Mouse (Mus musculus): ENCODE results near the gene Gnptg. TPM values are rescaled to one million over a fixed set of nuclear protein-coding genes. Genes with fewer than 3 reads are reported as not detected.
A peak's percentile ranks its signal among the peaks of the same experiment; 100 is the strongest.

Gene Gnptg
- polyA plus RNA-seq (2014; fragmentation: Nextera tagmentation; extraction: Ambion mirVana): 51.3 and 56.3 TPM in 2 replicates

- DNase-seq (ENCODE audit: low spot score): peak; percentile 92
- no peaks in the 10 kb centered on the region for H3K9me3 ChIP-seq (ENCODE audit: control insufficient read depth, low read length)
- peak within 1 kb of the TSS; percentile 75 for H3K4me2 ChIP-seq (ENCODE audit: low read depth, low read length, severe bottlenecking)
- H3K27me3 ChIP-seq (ENCODE audit: control insufficient read depth, insufficient read depth, low read length): no peaks in the 10 kb centered on the region
- H3K4me3 ChIP-seq (ENCODE audit: low read depth, low read length): peak within 1 kb of the TSS; percentile 98
- under 1% methylated on average over 77 of the region's 80 CpGs for WGBS
- H3K36me3 ChIP-seq (ENCODE audit: control insufficient read depth, insufficient read depth, low read length): peaks cover 8% of the 10 kb centered on the region; the same call in 1 of the 2 replicates
- H3K27ac ChIP-seq (ENCODE audit: low read depth, low read length): peak within 1 kb of the TSS; percentile 54; the same call in 1 of the 2 replicates
- peak; percentile 84 for ATAC-seq (replicated peaks; ENCODE audit: low FRiP score)
- peak within 1 kb of the TSS; percentile 89 for H3K9ac ChIP-seq (ENCODE audit: low read length)
- H3K4me1 ChIP-seq (replicated peaks; ENCODE audit: control insufficient read depth, insufficient read depth, low read length): peaks cover 12% of the 10 kb centered on the region; the same call in 1 of the 2 replicates
Observed at GRCm38 (mm10) chr17:25239695-25240636, at the start of gene Gnptg, which contains the start of gene Tsr3. Gene Gnptg (minus strand): TSS chr17:25240124. Gene Tsr3 (plus strand): TSS chr17:25240170.

GRCm38 (mm10) chr17:25288842-25289241 lies 48.9 kb upstream of the Gnptg start:
- DNase-seq (ENCODE audit: low spot score): peak; percentile 69
- WGBS: 20% methylated on average over 4 of the region's 4 CpGs
- H3K9ac ChIP-seq (ENCODE audit: low read length): no peak overlapping the region
- no peaks in the 10 kb centered on the region for H3K4me1 ChIP-seq (replicated peaks; ENCODE audit: control insufficient read depth, insufficient read depth, low read length)
- no peak overlapping the region for H3K4me2 ChIP-seq (ENCODE audit: low read depth, low read length, severe bottlenecking)
- H3K4me3 ChIP-seq (ENCODE audit: low read depth, low read length): no peak overlapping the region
- no peaks in the 10 kb centered on the region for H3K36me3 ChIP-seq (ENCODE audit: control insufficient read depth, insufficient read depth, low read length)
- no peaks in the 10 kb centered on the region for H3K27me3 ChIP-seq (ENCODE audit: control insufficient read depth, insufficient read depth, low read length)
- ATAC-seq (replicated peaks; ENCODE audit: low FRiP score): no peak
- H3K9me3 ChIP-seq (ENCODE audit: control insufficient read depth, low read length): no peaks in the 10 kb centered on the region
- no peak overlapping the region for H3K27ac ChIP-seq (ENCODE audit: low read depth, low read length)

- H3K27ac ChIP-seq (ENCODE audit: low read depth, low read length): no peak overlapping the region
- no peaks in the 10 kb centered on the region for H3K9me3 ChIP-seq (ENCODE audit: control insufficient read depth, low read length)
- no peaks in the 10 kb centered on the region for H3K27me3 ChIP-seq (ENCODE audit: control insufficient read depth, insufficient read depth, low read length)
- 27% methylated on average over 3 of the region's 3 CpGs for WGBS
- H3K9ac ChIP-seq (ENCODE audit: low read length): no peak overlapping the region
- no peak overlapping the region for H3K4me2 ChIP-seq (ENCODE audit: low read depth, low read length, severe bottlenecking)
- no peak for ATAC-seq (replicated peaks; ENCODE audit: low FRiP score)
- no peak overlapping the region for H3K4me3 ChIP-seq (ENCODE audit: low read depth, low read length)
- DNase-seq (ENCODE audit: low spot score): peak; percentile 77
- no peaks in the 10 kb centered on the region for H3K36me3 ChIP-seq (ENCODE audit: control insufficient read depth, insufficient read depth, low read length)
- no peaks in the 10 kb centered on the region for H3K4me1 ChIP-seq (replicated peaks; ENCODE audit: control insufficient read depth, insufficient read depth, low read length)
Observed at GRCm38 (mm10) chr17:25285033-25285432, 45.1 kb upstream of the Gnptg start.

GRCm38 (mm10) chr17:25282133-25282532 lies 42.2 kb upstream of the Gnptg start:
- Histone ChIP-seq H3K4me2 (ENCODE audit: low read depth, low read length, severe bottlenecking) (no peak overlapping the region), H3K27ac (ENCODE audit: low read depth, low read length) (no peak overlapping the region), H3K4me1 (replicated peaks; ENCODE audit: control insufficient read depth, insufficient read depth, low read length) (no peaks in the 10 kb centered on the region), H3K36me3 (ENCODE audit: control insufficient read depth, insufficient read depth, low read length) (no peaks in the 10 kb centered on the region), H3K9me3 (ENCODE audit: control insufficient read depth, low read length) (no peaks in the 10 kb centered on the region), H3K9ac (ENCODE audit: low read length) (no peak overlapping the region), H3K27me3 (ENCODE audit: control insufficient read depth, insufficient read depth, low read length) (no peaks in the 10 kb centered on the region), H3K4me3 (ENCODE audit: low read depth, low read length) (no peak overlapping the region)
- WGBS: 46% methylated on average over 11 of the region's 11 CpGs
- no peak for DNase-seq (ENCODE audit: low spot score)
- ATAC-seq (replicated peaks; ENCODE audit: low FRiP score): no peak

DNA sequence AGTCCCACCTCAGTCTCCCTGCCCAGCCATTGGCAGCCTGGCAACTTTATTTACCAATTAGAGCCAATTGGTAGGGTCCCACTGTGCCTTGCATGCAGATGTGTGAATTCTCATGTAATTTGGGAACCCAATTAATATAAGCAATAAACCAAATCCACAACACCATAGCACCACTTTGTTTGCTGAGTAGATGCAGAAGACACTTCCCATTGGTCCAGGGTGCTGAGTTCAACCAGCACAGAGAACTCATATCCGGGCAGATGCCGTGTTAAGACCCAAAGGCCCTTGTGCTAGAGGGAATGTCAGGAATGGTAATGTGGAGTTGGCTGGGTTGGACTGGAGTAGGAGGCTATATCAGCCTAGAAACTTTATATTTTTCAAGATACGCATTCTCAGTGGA lies 35.9 kb upstream of the Gnptg start:
- ATAC-seq (replicated peaks; ENCODE audit: low FRiP score) (no peak), DNase-seq (ENCODE audit: low spot score) (no peak)
- H3K9me3 ChIP-seq (ENCODE audit: control insufficient read depth, low read length): no peaks in the 10 kb centered on the region
- no peaks in the 10 kb centered on the region for H3K27me3 ChIP-seq (ENCODE audit: control insufficient read depth, insufficient read depth, low read length)
- WGBS: 90% methylated on average over 3 of the region's 3 CpGs
- no peaks in the 10 kb centered on the region for H3K36me3 ChIP-seq (ENCODE audit: control insufficient read depth, insufficient read depth, low read length)
- H3K4me1 ChIP-seq (replicated peaks; ENCODE audit: control insufficient read depth, insufficient read depth, low read length): peaks cover 9% of the 10 kb centered on the region
- no peak overlapping the region for H3K4me3 ChIP-seq (ENCODE audit: low read depth, low read length)
- no peak overlapping the region for H3K4me2 ChIP-seq (ENCODE audit: low read depth, low read length, severe bottlenecking)
- H3K27ac ChIP-seq (ENCODE audit: low read depth, low read length): no peak overlapping the region
- no peak overlapping the region for H3K9ac ChIP-seq (ENCODE audit: low read length)

DNA sequence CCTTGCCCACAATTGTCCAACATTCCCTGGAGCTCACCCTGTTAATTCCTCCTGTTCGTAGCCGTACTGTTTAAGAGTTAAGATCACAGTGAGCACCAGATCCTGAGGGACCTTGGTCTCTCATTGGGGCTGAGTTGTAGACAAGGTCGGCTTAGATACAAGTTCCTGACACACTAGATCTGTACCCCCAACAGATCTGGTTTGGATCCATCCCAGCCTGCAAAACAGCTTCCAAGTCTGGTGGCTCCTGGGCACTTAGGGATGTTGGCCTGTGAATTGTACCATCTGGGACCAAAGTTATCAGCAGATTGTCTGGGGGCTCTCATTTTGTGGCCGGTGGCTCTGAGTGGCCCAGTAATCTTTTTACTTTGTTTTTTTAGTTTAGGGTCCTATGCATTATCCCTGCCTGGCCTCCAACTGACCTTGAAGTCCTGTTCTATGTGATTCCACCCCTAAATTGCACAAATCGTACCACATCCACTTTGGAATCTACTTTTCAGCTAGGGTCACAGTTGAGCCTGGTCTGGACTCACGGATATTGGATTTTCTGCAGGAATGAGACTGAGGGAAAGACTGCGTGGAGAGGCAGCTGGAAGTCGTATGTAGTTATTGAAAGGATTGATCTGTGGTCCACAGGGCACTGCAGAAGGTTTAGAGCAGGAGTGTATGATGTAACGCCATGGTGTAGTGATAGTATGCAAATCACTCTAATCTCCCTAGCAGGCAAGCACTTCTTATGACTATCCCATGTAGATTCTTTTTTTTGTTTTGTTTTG lies 34.8 kb upstream of the Gnptg start, which contains the start of gene Ube2i:
Gene Ube2i, minus strand, starts transcription at position 52 of the 776 bp plus-strand sequence.
- 83% methylated on average over 9 of the region's 9 CpGs for WGBS
- Histone ChIP-seq H3K4me2 (ENCODE audit: low read depth, low read length, severe bottlenecking) (peak within 1 kb of the TSS; percentile 55), H3K27me3 (ENCODE audit: control insufficient read depth, insufficient read depth, low read length) (no peaks in the 10 kb centered on the region), H3K36me3 (ENCODE audit: control insufficient read depth, insufficient read depth, low read length) (no peaks in the 10 kb centered on the region), H3K27ac (ENCODE audit: low read depth, low read length) (peak within 1 kb of the TSS; percentile 97), H3K4me3 (ENCODE audit: low read depth, low read length) (peak within 1 kb of the TSS; percentile 99), H3K4me1 (replicated peaks; ENCODE audit: control insufficient read depth, insufficient read depth, low read length) (peaks cover 9% of the 10 kb centered on the region), H3K9me3 (ENCODE audit: control insufficient read depth, low read length) (no peaks in the 10 kb centered on the region), H3K9ac (ENCODE audit: low read length) (peak within 1 kb of the TSS; percentile 100)
- ATAC-seq (replicated peaks; ENCODE audit: low FRiP score) (no peak), DNase-seq (ENCODE audit: low spot score) (no peak)

DNA sequence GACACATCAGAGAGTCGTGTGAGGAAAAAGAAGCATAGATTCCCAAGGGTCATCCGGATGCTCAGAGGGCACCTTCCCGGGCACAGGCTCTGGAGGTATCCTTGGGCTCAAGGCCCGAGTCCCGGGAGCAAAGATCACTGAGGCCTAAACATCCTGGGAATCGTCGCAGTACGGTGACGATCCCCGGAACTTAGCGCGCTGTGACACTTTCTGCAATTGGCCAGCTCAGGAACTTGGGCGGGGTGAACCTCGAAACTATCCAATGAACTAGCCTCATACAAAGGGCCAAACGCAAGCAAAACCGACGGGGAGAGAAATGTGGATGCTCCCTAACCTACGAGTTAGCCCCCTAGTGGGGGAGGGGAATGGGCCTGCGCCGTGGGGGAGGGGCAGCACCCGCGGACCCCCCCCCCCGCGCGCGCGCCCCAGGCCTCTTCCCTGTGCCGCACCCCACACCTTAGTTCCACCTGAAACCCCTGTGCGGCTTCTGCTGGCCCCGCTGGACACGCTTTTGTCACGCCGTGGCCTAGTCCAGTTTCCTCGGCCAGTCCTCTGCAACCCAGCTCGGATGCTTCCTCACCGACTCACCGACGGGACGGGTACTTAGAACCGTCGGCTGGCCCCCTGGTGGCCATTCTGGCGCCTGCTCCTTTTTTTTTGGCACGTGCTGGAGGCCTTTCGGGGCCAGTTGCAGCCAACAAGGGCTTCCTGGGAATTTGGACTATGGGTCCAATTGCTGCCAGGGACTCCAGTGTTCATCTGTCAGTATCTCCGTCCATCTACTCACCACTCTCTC lies 34.0 kb upstream of the Gnptg start:
- Histone ChIP-seq H3K4me3 (ENCODE audit: low read depth, low read length) (peak overlapping the region; percentile 99), H3K4me2 (ENCODE audit: low read depth, low read length, severe bottlenecking) (peak overlapping the region; percentile 55), H3K4me1 (replicated peaks; ENCODE audit: control insufficient read depth, insufficient read depth, low read length) (peaks cover 9% of the 10 kb centered on the region), H3K9me3 (ENCODE audit: control insufficient read depth, low read length) (no peaks in the 10 kb centered on the region), H3K27ac (ENCODE audit: low read depth, low read length) (peak overlapping the region; percentile 97), H3K36me3 (ENCODE audit: control insufficient read depth, insufficient read depth, low read length) (peaks cover 1% of the 10 kb centered on the region; the same call in 1 of the 2 replicates), H3K27me3 (ENCODE audit: control insufficient read depth, insufficient read depth, low read length) (no peaks in the 10 kb centered on the region), H3K9ac (ENCODE audit: low read length) (peak overlapping the region; percentile 100)
- peak; percentile 96 for DNase-seq (ENCODE audit: low spot score)
- 1% methylated on average over 41 of the region's 45 CpGs for WGBS
- ATAC-seq (replicated peaks; ENCODE audit: low FRiP score): peak; percentile 89
